Mouse (Mus musculus): Measurements from ENCODE around the gene Trap1. TPM values are rescaled to one million over a fixed set of nuclear protein-coding genes. Genes with fewer than 3 reads are reported as not detected.

Gene Trap1
- polyA plus RNA-seq, 1 experiment from 2014 or later, result 85.2 TPM

DNA sequence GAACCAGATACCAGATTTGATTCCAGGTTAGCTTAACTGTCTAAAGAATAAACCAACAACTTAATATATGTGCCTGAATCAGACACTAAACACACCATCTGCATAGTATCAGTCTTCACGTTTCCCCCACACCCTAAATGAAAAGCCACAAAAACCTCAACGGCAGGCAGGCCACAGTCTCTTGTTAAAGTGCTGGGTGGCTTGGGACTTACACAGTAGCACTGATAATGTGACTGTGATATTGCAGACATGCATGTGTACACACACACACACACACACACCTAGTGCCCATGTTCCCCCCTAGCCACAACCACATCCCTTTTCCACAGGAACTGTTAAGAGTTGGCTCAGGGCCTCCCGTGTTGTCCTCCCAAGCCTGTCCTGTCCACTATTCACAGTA is 2.8 kb downstream of the Trap1 start:
- Histone ChIP-seq H3K27me3 (no peaks in the 10 kb centered on the region), H3K4me3 (no peak overlapping the region), H3K9me3 (no peaks in the 10 kb centered on the region), H3K27ac (no peak overlapping the region), H3K9ac (no peak overlapping the region), H3K4me1 (peaks cover 16% of the 10 kb centered on the region), H3K4me2 (replicated peaks) (no peak overlapping the region), H3K36me3 (no peaks in the 10 kb centered on the region)
- ATAC-seq (ENCODE audit: low FRiP score, low read depth), result no peak
- 73% methylated on average over 3 of the region's 3 CpGs for WGBS

DNA sequence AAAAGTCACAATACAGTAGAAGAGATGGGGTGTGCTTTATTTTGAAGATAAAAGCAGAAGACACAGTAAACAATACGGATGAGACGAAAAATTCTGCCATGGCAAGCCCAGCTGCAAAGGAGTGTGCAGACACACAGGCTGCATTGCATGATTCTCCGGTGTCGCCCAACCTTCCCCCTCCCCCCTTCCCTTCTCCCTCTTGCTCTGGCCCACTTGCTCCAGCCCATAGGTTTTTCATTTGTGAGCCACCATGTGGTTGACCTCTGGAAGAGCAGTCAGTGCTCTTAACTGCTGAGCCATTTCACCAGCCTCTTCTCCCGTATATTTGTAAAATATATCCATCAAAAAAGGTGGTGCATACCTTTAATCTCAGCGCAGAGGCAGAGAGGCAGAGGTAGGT is 3.3 kb downstream of the Trap1 start:
- H3K27me3 ChIP-seq, result no peaks in the 10 kb centered on the region
- no peaks in the 10 kb centered on the region for H3K9me3 ChIP-seq
- no peak overlapping the region for H3K9ac ChIP-seq
- peaks cover 16% of the 10 kb centered on the region for H3K4me1 ChIP-seq
- no peak overlapping the region for H3K27ac ChIP-seq
- H3K4me2 ChIP-seq (replicated peaks), result no peak overlapping the region
- no peak overlapping the region for H3K4me3 ChIP-seq
- no peaks in the 10 kb centered on the region for H3K36me3 ChIP-seq
- no peak for ATAC-seq (ENCODE audit: low FRiP score, low read depth)
- WGBS, result 66% methylated on average over 6 of the region's 6 CpGs

DNA sequence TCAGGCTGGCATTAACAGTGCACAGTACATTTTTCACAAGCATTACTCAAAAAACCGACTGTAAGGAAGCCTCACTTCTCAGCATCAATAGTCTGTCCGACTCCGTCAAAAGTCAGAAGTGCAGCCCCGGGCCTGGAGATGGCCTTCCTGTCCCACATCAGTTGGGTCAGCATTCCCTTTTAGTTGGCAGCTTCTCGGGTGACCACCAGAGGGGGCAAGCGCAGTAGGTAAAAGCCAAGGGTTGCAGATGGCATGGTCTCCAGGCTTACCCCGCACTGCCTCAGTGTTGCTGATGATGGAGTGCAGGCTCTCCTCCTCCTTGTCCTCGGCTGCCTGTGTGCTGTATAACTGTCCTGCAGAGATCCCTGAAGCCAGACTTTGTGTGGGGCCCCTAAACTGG is 9.0 kb downstream of the Trap1 start:
- no peaks in the 10 kb centered on the region for H3K4me1 ChIP-seq
- peaks cover 55% of the 10 kb centered on the region for H3K36me3 ChIP-seq
- no peak overlapping the region for H3K27ac ChIP-seq
- no peaks in the 10 kb centered on the region for H3K27me3 ChIP-seq
- no peak for ATAC-seq (ENCODE audit: low FRiP score, low read depth)
- WGBS, result 57% methylated on average over 8 of the region's 8 CpGs
- H3K9ac ChIP-seq, result no peak overlapping the region
- H3K4me3 ChIP-seq, result no peak overlapping the region
- no peaks in the 10 kb centered on the region for H3K9me3 ChIP-seq
- H3K4me2 ChIP-seq (replicated peaks), result no peak overlapping the region

DNA sequence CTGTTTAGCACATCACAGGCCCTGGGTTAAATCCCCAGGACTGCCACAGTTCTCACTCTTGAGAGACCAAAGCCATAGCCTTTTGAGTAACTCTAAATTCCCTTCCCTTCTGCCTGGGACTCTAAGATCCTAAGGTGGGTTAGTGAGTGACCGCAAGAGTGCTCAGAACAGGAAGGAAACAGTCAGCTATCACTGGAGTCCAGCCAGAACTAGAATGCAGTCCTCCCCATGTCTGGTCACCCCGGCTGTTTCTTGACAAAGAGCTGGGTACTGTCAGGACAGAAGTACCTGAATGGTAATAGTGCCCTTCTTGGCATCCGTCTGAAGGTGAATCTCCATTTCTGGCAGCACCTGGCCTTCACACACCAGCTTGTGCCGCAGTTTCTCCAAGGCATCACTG is 12.7 kb downstream of the Trap1 start:
- no peak overlapping the region for H3K4me2 ChIP-seq (replicated peaks)
- no peak overlapping the region for H3K27ac ChIP-seq
- no peak overlapping the region for H3K9ac ChIP-seq
- no peak for ATAC-seq (ENCODE audit: low FRiP score, low read depth)
- no peaks in the 10 kb centered on the region for H3K27me3 ChIP-seq
- peaks cover 87% of the 10 kb centered on the region for H3K36me3 ChIP-seq
- no peaks in the 10 kb centered on the region for H3K9me3 ChIP-seq
- 90% methylated on average over 4 of the region's 4 CpGs for WGBS
- no peaks in the 10 kb centered on the region for H3K4me1 ChIP-seq
- H3K4me3 ChIP-seq, result no peak overlapping the region

DNA sequence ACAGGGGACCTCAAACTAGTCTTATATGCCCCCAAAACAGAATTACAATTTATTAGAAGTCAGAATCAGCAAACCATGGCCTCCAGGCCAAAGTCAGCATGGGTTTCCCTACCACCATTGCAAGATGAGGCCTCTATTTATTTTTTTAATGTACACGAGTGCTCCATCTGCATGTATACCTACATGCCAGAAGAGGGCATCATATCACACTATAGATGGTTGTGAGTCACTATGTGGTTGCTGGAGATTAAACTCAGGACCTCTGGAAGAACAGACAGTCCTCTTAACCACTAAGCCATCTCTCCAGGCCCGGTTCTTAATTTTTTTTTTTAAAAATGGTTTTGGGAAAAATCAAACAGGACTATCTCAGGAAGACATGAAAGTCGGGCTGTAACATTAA is 23.8 kb downstream of the Trap1 start:
- no peak overlapping the region for H3K27ac ChIP-seq
- H3K27me3 ChIP-seq, result no peaks in the 10 kb centered on the region
- peaks cover 91% of the 10 kb centered on the region for H3K36me3 ChIP-seq
- no peak overlapping the region for H3K9ac ChIP-seq
- H3K4me1 ChIP-seq, result no peaks in the 10 kb centered on the region
- no peak overlapping the region for H3K4me2 ChIP-seq (replicated peaks)
- no peak for ATAC-seq (ENCODE audit: low FRiP score, low read depth)
- WGBS, result 87% methylated on average over 3 of the region's 3 CpGs
- no peak overlapping the region for H3K4me3 ChIP-seq
- no peaks in the 10 kb centered on the region for H3K9me3 ChIP-seq

DNA sequence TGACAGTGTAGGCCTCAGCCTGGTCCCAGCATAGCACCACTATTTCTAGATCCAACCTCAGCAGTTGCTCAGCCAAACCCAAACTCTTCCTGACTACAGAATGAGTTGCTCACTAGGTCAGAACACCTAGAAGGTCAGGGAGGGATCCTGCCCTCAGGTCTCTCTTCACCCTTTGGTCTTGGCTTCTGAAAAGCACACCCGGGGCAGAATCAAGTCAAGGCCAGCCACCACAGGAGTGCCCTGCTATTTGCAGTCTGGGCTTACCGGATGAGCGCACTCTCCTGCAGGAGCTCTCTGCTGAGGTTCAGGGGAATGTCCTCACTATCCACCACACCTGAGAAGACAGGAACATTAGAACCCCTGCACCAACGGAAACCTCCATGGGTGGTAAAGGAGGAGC is 25.0 kb downstream of the Trap1 start:
- Histone ChIP-seq H3K4me3 (no peak overlapping the region), H3K4me1 (no peaks in the 10 kb centered on the region), H3K4me2 (replicated peaks) (no peak overlapping the region), H3K27ac (no peak overlapping the region), H3K9ac (no peak overlapping the region), H3K9me3 (no peaks in the 10 kb centered on the region), H3K27me3 (no peaks in the 10 kb centered on the region), H3K36me3 (peaks cover 91% of the 10 kb centered on the region)
- ATAC-seq (ENCODE audit: low FRiP score, low read depth), result no peak
- WGBS, result 96% methylated on average over 4 of the region's 4 CpGs

DNA sequence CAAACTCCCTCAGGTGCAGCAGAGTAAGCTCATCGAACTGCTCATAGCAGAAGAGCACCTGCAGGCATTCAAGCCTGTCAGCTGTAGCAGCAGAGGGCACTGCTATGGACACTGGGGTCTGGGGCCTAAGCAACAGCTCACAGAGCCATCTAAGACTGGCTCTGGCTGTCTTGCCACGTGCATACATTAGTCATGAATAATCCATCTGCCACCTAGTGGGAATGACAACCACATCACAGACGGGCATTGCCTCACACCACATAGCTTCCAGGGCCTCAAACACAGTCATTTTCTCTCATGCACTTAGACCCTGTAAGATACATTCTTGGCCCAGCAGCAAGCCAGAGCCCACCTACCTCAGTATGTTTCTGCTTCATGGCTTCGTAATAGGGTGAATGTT is 32.1 kb downstream of the Trap1 start:
- 86% methylated on average over 4 of the region's 4 CpGs for WGBS
- H3K9ac ChIP-seq, result no peak overlapping the region

DNA sequence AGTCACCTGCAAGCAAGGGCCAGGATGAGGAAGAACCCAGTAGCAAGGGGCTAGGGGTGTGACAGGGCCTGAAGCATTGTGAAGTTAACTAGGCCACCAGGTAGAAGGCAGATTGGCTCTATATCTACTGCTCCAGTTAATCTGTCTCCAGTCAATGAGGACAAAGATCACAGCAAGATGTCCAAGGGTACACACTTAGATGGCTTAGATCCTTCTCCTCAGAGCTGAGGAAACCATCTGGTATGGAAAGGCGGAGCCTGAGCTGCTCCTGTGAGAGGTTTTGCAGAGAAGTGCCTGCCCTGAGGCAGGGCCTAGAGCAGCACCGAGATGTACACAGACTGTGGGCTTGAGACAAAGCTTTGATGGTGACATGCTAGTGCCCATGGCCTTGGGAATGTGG is 33.5 kb downstream of the Trap1 start:
- Histone ChIP-seq H3K27ac (no peak overlapping the region), H3K4me3 (no peak overlapping the region), H3K4me1 (no peaks in the 10 kb centered on the region), H3K36me3 (peaks cover 97% of the 10 kb centered on the region), H3K9ac (no peak overlapping the region), H3K4me2 (replicated peaks) (no peak overlapping the region), H3K9me3 (no peaks in the 10 kb centered on the region), H3K27me3 (no peaks in the 10 kb centered on the region)
- ATAC-seq (ENCODE audit: low FRiP score, low read depth), result no peak
- 88% methylated on average over 2 of the region's 2 CpGs for WGBS

More for the DNA sequence above, 32.1 kb downstream of the Trap1 start:
- H3K36me3 ChIP-seq, result peaks cover 97% of the 10 kb centered on the region
- no peak for ATAC-seq (ENCODE audit: low FRiP score, low read depth)
- H3K4me2 ChIP-seq (replicated peaks), result no peak overlapping the region
- no peak overlapping the region for H3K27ac ChIP-seq
- no peaks in the 10 kb centered on the region for H3K9me3 ChIP-seq
- H3K27me3 ChIP-seq, result no peaks in the 10 kb centered on the region
- H3K4me1 ChIP-seq, result no peaks in the 10 kb centered on the region
- H3K4me3 ChIP-seq, result no peak overlapping the region

DNA sequence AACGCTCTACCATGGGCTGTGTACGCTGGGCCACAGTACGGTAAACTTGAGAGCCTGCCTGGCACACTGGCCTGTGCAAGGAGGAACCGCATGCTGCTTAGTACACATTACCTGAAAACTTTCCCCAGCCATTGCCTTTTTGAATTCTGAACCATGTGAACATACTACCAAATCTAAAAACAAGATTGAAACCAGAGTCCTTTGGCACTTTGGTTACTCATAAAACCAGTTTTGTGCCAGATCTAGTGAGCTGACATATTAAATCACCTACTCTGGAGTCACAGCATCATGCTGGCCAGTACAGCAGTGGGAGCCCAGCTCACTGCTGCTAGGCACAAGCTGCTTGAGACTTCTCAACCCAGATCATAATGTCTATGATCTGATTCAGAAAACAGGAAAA is 36.0 kb downstream of the Trap1 start:
- WGBS, result 98% methylated on average over 4 of the region's 4 CpGs
- no peaks in the 10 kb centered on the region for H3K4me1 ChIP-seq
- no peaks in the 10 kb centered on the region for H3K9me3 ChIP-seq
- peaks cover 96% of the 10 kb centered on the region for H3K36me3 ChIP-seq
- H3K4me2 ChIP-seq (replicated peaks), result no peak overlapping the region
- ATAC-seq (ENCODE audit: low FRiP score, low read depth), result no peak
- no peak overlapping the region for H3K9ac ChIP-seq
- no peak overlapping the region for H3K27ac ChIP-seq
- no peaks in the 10 kb centered on the region for H3K27me3 ChIP-seq
- no peak overlapping the region for H3K4me3 ChIP-seq

DNA sequence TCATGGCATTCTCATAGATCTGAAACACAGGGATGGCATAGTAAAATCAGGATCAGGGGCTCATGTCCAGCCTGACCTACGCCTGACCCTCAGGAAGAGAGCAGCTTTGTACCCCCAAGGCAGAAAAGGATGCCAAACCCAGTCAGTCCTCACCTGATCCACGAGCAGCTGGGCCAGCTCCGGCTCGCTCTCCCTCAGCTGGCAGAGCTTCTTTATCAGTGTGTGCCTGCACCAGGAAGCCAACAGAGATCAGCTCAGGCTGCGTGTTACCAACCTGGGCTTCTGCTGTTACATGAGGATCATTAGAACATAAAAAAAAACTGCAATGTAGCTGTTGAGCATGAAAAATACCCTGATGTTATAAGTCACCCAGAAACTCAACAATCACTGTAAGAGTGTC is 37.4 kb downstream of the Trap1 start:
- H3K4me1 ChIP-seq, result no peaks in the 10 kb centered on the region
- no peak overlapping the region for H3K4me2 ChIP-seq (replicated peaks)
- H3K27ac ChIP-seq, result no peak overlapping the region
- no peaks in the 10 kb centered on the region for H3K27me3 ChIP-seq
- no peak overlapping the region for H3K9ac ChIP-seq
- peaks cover 86% of the 10 kb centered on the region for H3K36me3 ChIP-seq
- H3K9me3 ChIP-seq, result no peaks in the 10 kb centered on the region
- H3K4me3 ChIP-seq, result no peak overlapping the region
- WGBS, result 91% methylated on average over 5 of the region's 5 CpGs
- no peak for ATAC-seq (ENCODE audit: low FRiP score, low read depth)

DNA sequence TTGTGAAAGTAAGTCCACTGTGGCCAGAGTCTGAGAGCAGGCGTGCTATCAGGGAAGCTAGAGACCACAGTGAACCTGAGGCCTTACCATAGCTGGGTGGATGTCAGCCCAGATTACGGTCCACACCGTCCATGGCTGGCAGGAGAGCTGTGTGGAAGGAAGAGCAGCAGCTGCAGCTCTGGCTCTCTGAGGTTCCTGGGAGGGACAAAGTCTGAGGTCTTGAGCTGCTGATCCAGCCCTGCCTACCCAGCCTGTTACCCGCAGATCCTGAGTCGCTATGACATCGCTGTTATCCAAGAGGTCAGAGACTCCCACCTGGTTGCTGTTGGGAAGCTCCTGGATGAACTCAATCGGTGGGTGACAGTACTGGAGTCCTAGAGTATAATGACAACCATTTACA is 39.9 kb downstream of the Trap1 start:
- Histone ChIP-seq H3K27ac (no peak overlapping the region), H3K4me2 (replicated peaks) (no peak overlapping the region), H3K9me3 (no peaks in the 10 kb centered on the region), H3K9ac (no peak overlapping the region), H3K36me3 (peaks cover 62% of the 10 kb centered on the region), H3K27me3 (no peaks in the 10 kb centered on the region), H3K4me1 (no peaks in the 10 kb centered on the region), H3K4me3 (no peak overlapping the region)
- no peak for ATAC-seq (ENCODE audit: low FRiP score, low read depth)
- 90% methylated on average over 7 of the region's 7 CpGs for WGBS

DNA sequence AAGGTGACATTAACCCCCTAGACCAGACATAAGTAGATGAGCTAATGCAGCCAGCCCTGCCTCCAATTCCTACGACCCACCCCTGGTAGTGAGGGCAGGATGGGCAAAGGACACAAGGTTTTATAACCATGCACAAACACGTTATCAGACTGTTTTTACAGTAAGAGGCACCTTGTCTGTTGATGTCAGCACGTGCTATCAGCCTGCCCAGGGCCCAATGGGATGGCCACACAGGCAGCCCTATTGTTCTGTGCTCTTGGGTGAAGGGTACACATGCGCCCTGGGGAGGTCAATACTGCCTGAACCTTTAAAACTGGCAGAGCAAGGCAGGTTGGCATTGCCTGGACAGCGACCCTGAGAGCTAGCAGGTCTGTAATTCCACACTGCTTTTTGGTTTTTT is 40.8 kb downstream of the Trap1 start, which contains the start of gene Dnase1:
Gene Dnase1, plus strand, starts transcription at position 136 of the 400 bp plus-strand sequence.
- 89% methylated on average over 5 of the region's 5 CpGs for WGBS
- H3K9ac ChIP-seq, result no peak within 1 kb of the TSS
- H3K4me1 ChIP-seq, result no peaks in the 10 kb centered on the region
- H3K4me2 ChIP-seq (replicated peaks), result no peak within 1 kb of the TSS
- H3K36me3 ChIP-seq, result peaks cover 55% of the 10 kb centered on the region
- no peaks in the 10 kb centered on the region for H3K27me3 ChIP-seq
- no peaks in the 10 kb centered on the region for H3K9me3 ChIP-seq
- no peak for ATAC-seq (ENCODE audit: low FRiP score, low read depth)
- H3K27ac ChIP-seq, result no peak within 1 kb of the TSS
- no peak within 1 kb of the TSS for H3K4me3 ChIP-seq

DNA sequence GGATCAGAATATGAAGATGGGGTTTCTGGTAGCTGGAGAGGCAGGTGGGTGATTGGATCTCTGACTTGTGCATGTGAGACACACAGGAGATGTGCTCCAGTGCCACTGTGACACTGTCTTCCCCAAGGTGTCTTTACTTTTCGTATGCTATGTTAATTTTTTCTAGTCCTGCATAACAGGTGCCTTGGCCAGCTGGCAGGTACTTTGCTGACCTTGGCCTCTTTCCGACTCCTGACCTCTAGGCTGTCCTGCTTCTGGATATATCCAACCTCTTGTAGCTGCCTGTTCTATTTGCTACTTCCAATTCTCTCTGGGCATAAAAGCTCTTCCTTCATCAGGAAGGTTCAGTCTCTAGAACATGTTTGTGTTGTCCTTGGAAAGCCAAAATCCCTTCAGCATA is 42.1 kb downstream of the Trap1 start:
- WGBS, result 86% methylated on average over 2 of the region's 2 CpGs
- H3K27ac ChIP-seq, result no peak overlapping the region
- no peak for ATAC-seq (ENCODE audit: low FRiP score, low read depth)

More for the DNA sequence above, 42.1 kb downstream of the Trap1 start:
- no peaks in the 10 kb centered on the region for H3K27me3 ChIP-seq
- peaks cover 43% of the 10 kb centered on the region for H3K36me3 ChIP-seq
- H3K9ac ChIP-seq, result no peak overlapping the region
- H3K4me3 ChIP-seq, result no peak overlapping the region
- no peak overlapping the region for H3K4me2 ChIP-seq (replicated peaks)
- H3K4me1 ChIP-seq, result no peaks in the 10 kb centered on the region
- no peaks in the 10 kb centered on the region for H3K9me3 ChIP-seq
